Mouse (Mus musculus): ENCODE results near the gene Akna. TPM values are rescaled to one million over a fixed set of nuclear protein-coding genes. Genes with fewer than 3 reads are reported as not detected.
A peak's percentile ranks its signal among the peaks of the same experiment; 100 is the strongest.

Akna gene
- total and polyA plus RNA-seq, 3 experiments, result 3.9 to 14.1 TPM; not detected in 1

DNA sequence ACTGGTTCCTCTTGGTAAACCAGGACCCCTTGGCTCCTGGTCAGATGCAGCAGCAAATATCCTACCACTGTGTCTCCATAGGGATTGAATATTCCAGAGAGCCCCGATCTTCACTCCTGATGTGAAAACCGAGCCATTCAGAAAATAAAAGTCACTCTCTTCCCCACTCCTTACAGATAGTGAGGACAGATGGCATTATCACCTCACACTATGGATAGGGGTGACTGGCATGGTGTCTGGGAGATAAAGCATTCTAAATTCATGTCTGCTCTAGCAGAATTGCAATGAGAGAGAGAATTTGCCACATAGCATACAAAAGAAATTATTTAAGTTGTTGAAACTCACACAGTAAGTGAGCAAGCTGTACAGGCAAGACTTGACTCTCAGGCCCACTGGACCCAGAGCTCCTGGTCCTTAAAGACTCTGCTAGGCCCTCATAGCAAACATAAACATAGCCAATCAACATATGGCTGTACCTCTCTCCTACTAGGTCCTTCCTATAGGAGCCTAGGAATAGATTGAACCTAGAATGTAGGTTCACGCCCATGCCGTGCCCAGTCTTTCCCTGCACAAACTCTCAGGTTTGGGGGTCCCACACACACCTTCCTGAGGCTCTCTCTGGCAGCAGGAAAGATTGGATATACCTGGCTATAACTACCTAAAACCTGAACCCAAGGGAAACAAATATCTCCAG lies 20.3 kb downstream of the Akna start:
- peaks cover 27 to 37% of the 10 kb centered on the region in 2 experiments for H3K4me1 ChIP-seq (ENCODE audit: control insufficient read depth in 1 of 2, insufficient read depth in 2 of 2, low read length in 2 of 2)
- TF ChIP-seq MAFK (IDR thresholded peaks at IDR 0.05; ENCODE audit: borderline replicate concordance, low read depth, low read length) (no peak), ETS1 (IDR thresholded peaks at IDR 0.05; ENCODE audit: low read depth, low read length) (peak; percentile 52; the same call in 1 of the 2 replicates), HCFC1 (IDR thresholded peaks at IDR 0.05; ENCODE audit: low read depth, low read length) (no peak), BHLHE40 (IDR thresholded peaks at IDR 0.05; ENCODE audit: borderline replicate concordance, low read depth, low read length) (0 out of 2 replicates have a peak, but pooled peaks have one; percentile 16), POLR2AphosphoS5 (IDR thresholded peaks at IDR 0.05; ENCODE audit: borderline replicate concordance, low read depth, low read length) (no peak), CTCF (IDR thresholded peaks at IDR 0.05 in 2 of 3, conservative IDR thresholded peaks at IDR 0.05 in 1 of 3; ENCODE audit: control insufficient read depth in 1 of 3, insufficient read depth in 1 of 3, low read depth in 2 of 3, low read length in 3 of 3, poor library complexity in 1 of 3, severe bottlenecking in 1 of 3) (no peak), NELFE (IDR thresholded peaks at IDR 0.05; ENCODE audit: low read depth, low read length) (no peak), TCF12 (IDR thresholded peaks at IDR 0.05; ENCODE audit: low read depth, low read length) (peak; percentile 78), RCOR1 (IDR thresholded peaks at IDR 0.05; ENCODE audit: low read depth, low read length) (no peak), MAZ (IDR thresholded peaks at IDR 0.05; ENCODE audit: low read depth, low read length) (no peak), TAL1 (IDR thresholded peaks at IDR 0.05; ENCODE audit: low read length) (peak; percentile 32), UBTF (IDR thresholded peaks at IDR 0.05; ENCODE audit: borderline replicate concordance, insufficient read depth, low read depth, low read length) (no peak), USF2 (IDR thresholded peaks at IDR 0.05; ENCODE audit: borderline replicate concordance in 1 of 2, insufficient read depth in 1 of 2, low read depth in 1 of 2, low read length in 2 of 2) (no peak), GATA1 (IDR thresholded peaks at IDR 0.05; ENCODE audit: low read depth, low read length) (peak; percentile 76), MXI1 (IDR thresholded peaks at IDR 0.05; ENCODE audit: low read depth, low read length) (no peak), SMC3 (IDR thresholded peaks at IDR 0.05; ENCODE audit: low read depth, low read length) (no peak), SIN3A (IDR thresholded peaks at IDR 0.05; ENCODE audit: low read length) (no peak), EP300 (IDR thresholded peaks at IDR 0.05; ENCODE audit: low read depth in 1 of 2, low read length in 2 of 2) (peak; percentile 75 to 79)
- H3K9ac ChIP-seq (ENCODE audit: control insufficient read depth, low read depth, low read length, poor library complexity, severe bottlenecking), result peak overlapping the region; percentile 25; the same call in 1 of the 2 replicates

GRCm38 (mm10) chr4:63377483-63377882 lies 25.7 kb downstream of the Akna start:
- H3K4me1 ChIP-seq (ENCODE audit: control insufficient read depth in 1 of 2, insufficient read depth in 2 of 2, low read length in 2 of 2), result peaks cover under 1 to 18% of the 10 kb centered on the region in 2 experiments; a peak in 3 of 4 replicates

More for the DNA sequence above, 20.3 kb downstream of the Akna start:
- H3K27ac ChIP-seq (ENCODE audit: control insufficient read depth, low read depth, low read length), result peak overlapping the region; percentile 49
- no peaks in the 10 kb centered on the region for H3K27me3 ChIP-seq (ENCODE audit: control insufficient read depth in 1 of 2, insufficient read depth in 2 of 2, low read length in 2 of 2)
- no peaks in the 10 kb centered on the region for H3K79me2 ChIP-seq (ENCODE audit: control insufficient read depth, insufficient read depth, low read length, poor library complexity)
- no peak overlapping the region for H3K4me3 ChIP-seq (ENCODE audit: control insufficient read depth in 1 of 2, insufficient read depth in 1 of 2, low read depth in 2 of 2, low read length in 2 of 2)
- peaks cover 0 to 39% of the 10 kb centered on the region in 2 experiments; a peak in 3 of 4 replicates for H3K36me3 ChIP-seq (ENCODE audit: control insufficient read depth in 1 of 2, insufficient read depth in 2 of 2, low read length in 2 of 2)
- no peaks in the 10 kb centered on the region for H3K9me3 ChIP-seq (replicated peaks; ENCODE audit: insufficient read depth, low read length)
- DNase-seq (ENCODE audit: low read depth, low spot score), result peak; percentile 24

More at GRCm38 (mm10) chr4:63377483-63377882, 25.7 kb downstream of the Akna start:
- TF ChIP-seq RAD21 (IDR thresholded peaks at IDR 0.05; ENCODE audit: low read depth, low read length) (peak; percentile 5; the same call in 1 of the 2 replicates), JUND (IDR thresholded peaks at IDR 0.05; ENCODE audit: low read depth, low read length) (no peak), ETS1 (IDR thresholded peaks at IDR 0.05; ENCODE audit: low read depth, low read length) (no peak), USF2 (IDR thresholded peaks at IDR 0.05; ENCODE audit: borderline replicate concordance in 1 of 2, insufficient read depth in 1 of 2, low read depth in 1 of 2, low read length in 2 of 2) (no peak), CTCF (IDR thresholded peaks at IDR 0.05 in 2 of 3, conservative IDR thresholded peaks at IDR 0.05 in 1 of 3; ENCODE audit: control insufficient read depth in 1 of 3, insufficient read depth in 1 of 3, low read depth in 2 of 3, low read length in 3 of 3, poor library complexity in 1 of 3, severe bottlenecking in 1 of 3) (peak in 2 of 3 experiments; percentile 30 to 33; a peak in 4 of 6 replicates), POLR2AphosphoS2 (IDR thresholded peaks at IDR 0.05; ENCODE audit: low read length) (no peak), ZC3H11A (IDR thresholded peaks at IDR 0.05; ENCODE audit: low read depth, low read length) (no peak)
- H3K9me3 ChIP-seq (replicated peaks; ENCODE audit: insufficient read depth, low read length), result no peaks in the 10 kb centered on the region
- peaks cover 0 to 15% of the 10 kb centered on the region in 2 experiments; a peak in 3 of 4 replicates for H3K36me3 ChIP-seq (ENCODE audit: control insufficient read depth in 1 of 2, insufficient read depth in 2 of 2, low read length in 2 of 2)
- H3K79me2 ChIP-seq (ENCODE audit: control insufficient read depth, insufficient read depth, low read length, poor library complexity), result no peaks in the 10 kb centered on the region
- H3K4me3 ChIP-seq (ENCODE audit: control insufficient read depth in 1 of 2, insufficient read depth in 1 of 2, low read depth in 2 of 2, low read length in 2 of 2), result no peak overlapping the region
- no peak for DNase-seq (ENCODE audit: low read depth, low spot score)
- H3K27ac ChIP-seq (ENCODE audit: control insufficient read depth, low read depth, low read length), result no peak overlapping the region
- no peaks in the 10 kb centered on the region for H3K27me3 ChIP-seq (ENCODE audit: control insufficient read depth in 1 of 2, insufficient read depth in 2 of 2, low read length in 2 of 2)
- H3K9ac ChIP-seq (ENCODE audit: control insufficient read depth, low read depth, low read length, poor library complexity, severe bottlenecking), result no peak overlapping the region

All from MEL (cell line).